Mouse (Mus musculus): ENCODE data around the gene Slx. TPM values are rescaled to one million over a fixed set of nuclear protein-coding genes. Genes with fewer than 3 reads are reported as not detected.
"Not testable (repeated sequence)": the region's sequence is repeated elsewhere in the genome, so short reads cannot be mapped to it uniquely, and the experiment has no call there.

The Slx gene
- polyA plus RNA-seq (2012; rRNA removed), result not detected in 2 replicates

- DNase-seq (ENCODE audit: low read depth), result not testable (repeated sequence)
Observed at GRCm38 (mm10) chrX:26545465-26545864, at the start of gene Slx. Slx (minus strand) TSS chrX:26545565.

Other genes starting within 250 kb of the Slx start
- gene Gm2030, start 235.5 kb downstream of the Slx start, polyA plus RNA-seq (2012; rRNA removed), result not detected in 2 replicates
- gene Gm14525, start 157.1 kb upstream of the Slx start, polyA plus RNA-seq (2012; rRNA removed), result not detected in 2 replicates